Mouse (Mus musculus): ENCODE measurements around the gene Tmem132d.

The Tmem132d gene

DNA sequence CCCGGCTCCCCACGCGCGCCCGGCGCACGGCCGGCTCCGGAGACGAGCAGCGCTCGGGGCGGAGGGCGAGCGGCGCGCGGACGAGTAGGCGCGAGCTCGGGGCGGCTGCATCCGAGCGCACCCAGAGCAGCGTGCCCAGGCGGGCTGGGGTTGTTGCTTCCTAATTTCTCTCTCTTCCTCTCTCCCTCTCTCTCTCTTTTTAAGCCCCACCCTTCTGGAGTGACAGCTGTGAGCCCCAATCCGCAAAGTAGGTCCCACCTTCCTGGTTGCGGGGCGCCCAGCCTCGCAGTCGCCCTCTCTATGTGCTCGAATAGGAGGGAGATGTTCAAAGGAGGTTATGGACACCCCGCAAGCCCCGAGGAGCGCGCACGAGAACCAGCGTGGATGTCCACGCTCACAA lies at the start of gene Tmem132d:
Gene Tmem132d, minus strand, starts transcription at position 162 of the 400 bp plus-strand sequence.
- DNase-seq (ENCODE audit: low read depth) = no peak

DNA sequence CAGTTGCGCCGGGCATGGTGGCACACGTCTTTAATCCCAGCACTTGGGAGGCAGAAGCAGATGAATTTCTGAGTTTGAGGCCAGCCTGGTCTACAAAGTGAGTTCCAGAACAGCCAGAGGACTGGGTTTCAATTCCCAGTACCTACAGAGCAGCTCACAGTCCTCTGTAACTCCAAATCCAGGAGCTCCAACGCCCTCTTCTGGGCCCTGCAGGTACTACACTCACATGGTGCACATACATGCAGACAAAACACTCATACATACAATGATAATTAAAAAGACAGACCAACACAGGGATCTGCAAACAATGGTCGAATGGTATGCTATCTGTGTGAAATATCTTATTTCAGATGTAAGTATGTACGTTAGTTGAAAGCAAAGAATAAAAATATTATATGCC lies 47.9 kb upstream of the Tmem132d start:
- DNase-seq (ENCODE audit: low read depth) = no peak

DNA sequence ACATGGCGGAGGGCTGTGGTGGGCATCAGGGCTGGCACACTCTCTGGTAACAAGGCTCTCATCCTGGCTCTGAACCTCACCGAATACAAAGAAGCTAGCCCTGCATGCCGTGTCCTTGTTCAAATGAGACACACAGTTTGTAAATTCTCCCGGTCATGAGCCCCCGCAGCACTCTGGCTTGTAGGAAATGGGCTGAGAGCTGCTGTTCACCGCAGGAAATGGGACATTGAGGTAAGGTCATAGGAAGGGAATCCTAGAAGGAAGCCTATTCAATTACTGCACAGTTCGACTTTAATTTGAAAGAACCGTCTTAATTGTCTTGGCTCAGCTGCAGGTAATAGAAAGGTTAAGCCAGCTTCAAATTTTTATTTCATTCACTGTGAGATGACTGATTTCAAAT lies 42.5 kb upstream of the Tmem132d start:
- DNase-seq (ENCODE audit: low read depth) = no peak

GRCm38 (mm10) chr5:128469812-128470211 lies 36.9 kb upstream of the Tmem132d start:
- no peak for DNase-seq (ENCODE audit: low read depth)

DNA sequence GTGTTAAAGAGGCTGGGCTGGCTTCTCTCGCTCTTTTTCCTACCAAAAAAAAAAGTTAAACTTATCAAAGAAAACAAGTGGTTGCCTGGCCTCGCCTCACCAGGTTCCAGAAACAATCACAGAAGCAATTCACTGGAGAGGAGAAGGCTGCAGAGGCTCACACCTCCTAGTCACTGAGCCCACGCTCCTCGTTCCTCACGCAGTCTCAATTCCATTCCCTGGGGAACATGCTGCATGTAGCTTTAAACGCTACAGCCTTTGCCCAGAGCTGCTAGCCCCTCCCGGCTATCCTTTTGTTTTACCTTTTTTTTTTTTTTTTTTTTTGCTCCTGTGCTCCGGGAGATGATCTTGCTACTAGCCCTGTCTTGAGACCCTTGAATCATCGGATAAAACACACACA lies 31.6 kb upstream of the Tmem132d start:
- DNase-seq (ENCODE audit: low read depth) = no peak

DNA sequence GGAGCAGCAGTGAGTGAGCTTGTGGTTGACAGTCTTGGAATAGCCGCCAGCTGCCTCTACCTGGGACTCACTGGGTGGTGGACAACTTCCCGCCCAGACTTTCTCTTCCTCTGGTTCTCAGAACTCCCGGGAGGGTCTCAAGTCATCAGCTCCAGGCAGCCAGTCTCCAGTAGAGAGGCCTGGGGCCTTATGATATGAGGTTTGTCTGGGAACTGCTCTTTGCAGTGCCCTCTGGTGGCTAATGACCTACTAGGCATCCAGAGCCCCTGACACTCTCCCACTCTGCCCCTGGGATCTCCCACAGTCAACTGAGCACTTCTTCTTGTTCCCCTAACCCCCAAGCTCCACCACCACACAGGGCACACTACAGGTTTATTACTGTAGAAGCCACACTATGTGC lies 27.7 kb upstream of the Tmem132d start:
- no peak for DNase-seq (ENCODE audit: low read depth)

- no peak for DNase-seq (ENCODE audit: low read depth)
Observed at GRCm38 (mm10) chr5:128455732-128456131, 22.9 kb upstream of the Tmem132d start.

GRCm38 (mm10) chr5:128452196-128452595 lies 19.3 kb upstream of the Tmem132d start:
- no peak for DNase-seq (ENCODE audit: low read depth)

DNA sequence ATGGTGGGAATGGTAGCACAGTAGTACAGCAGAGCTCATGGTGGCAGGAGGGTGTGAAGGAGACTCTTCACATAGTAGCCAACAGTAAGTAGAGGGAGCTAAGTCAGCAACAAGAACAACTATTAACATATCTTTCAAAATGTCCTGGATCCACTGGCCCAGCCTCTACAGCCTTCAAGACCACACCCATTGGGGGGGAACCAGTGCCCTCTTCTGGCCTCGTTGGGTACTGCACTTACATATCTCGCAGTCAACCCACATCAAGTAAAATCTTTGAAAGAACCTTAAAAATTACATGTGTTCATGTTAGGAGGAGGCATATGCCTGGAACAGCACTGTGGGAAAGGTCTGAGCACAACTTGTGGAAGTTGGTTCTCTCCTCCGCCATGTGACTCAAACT lies 17.9 kb upstream of the Tmem132d start:
- DNase-seq (ENCODE audit: low read depth) = no peak

- no peak for DNase-seq (ENCODE audit: low read depth)
Observed at GRCm38 (mm10) chr5:128444876-128445275, 12.0 kb upstream of the Tmem132d start.

DNA sequence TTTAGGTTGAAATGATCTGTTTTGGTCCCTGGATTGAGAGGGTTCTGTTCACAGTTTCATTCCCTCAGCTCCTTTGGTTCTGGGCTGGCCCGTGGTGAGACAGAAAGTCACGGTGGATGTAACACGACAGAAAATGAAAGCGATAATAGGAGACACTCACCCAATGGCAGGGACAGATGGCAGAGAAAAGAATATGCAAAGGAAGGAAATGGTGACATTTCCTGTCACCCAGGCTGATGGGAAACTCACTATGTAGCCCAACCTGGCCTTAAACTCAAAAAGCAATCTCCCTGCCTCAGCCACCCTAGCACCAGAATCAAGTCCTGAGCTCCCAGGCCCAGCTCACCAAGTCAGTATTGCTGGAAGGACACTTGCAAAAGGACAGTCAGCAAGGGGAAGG lies 11.0 kb upstream of the Tmem132d start:
- no peak for DNase-seq (ENCODE audit: low read depth)

DNA sequence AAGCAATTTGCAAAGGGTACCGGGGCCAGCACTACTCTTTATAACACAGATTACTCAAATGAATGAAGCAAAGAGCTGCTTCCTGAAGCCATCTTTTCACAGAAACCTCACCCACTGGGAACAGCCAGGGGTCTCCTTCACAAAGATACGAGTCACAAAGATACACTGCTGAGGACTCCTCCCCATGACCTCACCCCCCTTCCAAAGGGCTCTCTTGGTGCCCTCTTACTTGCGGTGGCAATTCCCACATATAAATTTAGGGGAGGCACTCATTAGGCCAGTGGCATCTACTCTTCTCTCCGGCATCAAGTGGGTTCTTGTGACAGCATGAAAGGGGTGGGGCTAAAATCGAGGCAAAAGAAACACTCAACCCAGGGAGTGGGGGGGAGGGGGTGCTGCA lies 8.2 kb upstream of the Tmem132d start:
- DNase-seq (ENCODE audit: low read depth) = no peak

- DNase-seq (ENCODE audit: low read depth) = peak; percentile 8
Observed at GRCm38 (mm10) chr5:128439828-128440227, 7.0 kb upstream of the Tmem132d start.

GRCm38 (mm10) chr5:128438078-128438477 lies 5.2 kb upstream of the Tmem132d start:
- no peak for DNase-seq (ENCODE audit: low read depth)

GRCm38 (mm10) chr5:128436909-128437308 lies 4.0 kb upstream of the Tmem132d start:
- DNase-seq (ENCODE audit: low read depth) = no peak

DNA sequence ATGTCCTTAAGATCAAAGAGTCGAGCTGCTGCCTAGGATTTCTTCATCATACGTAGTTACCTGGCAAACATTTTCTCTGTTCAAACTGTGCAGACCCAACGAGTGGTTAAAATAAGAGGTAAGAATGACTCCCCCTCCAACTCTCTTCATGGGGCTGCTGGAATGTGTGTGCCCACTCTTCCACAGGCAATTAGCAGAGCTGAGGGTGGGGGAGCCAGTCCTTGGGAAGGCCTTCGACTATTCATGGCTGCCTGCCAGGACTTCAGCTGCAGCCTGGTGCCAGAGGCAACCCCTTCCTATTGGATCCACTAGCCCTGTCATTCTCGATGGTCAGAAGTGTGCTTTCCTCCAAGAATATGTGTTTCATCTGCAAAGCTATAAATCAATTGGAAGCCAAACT lies 2.8 kb upstream of the Tmem132d start:
- DNase-seq (ENCODE audit: low read depth) = no peak

DNA sequence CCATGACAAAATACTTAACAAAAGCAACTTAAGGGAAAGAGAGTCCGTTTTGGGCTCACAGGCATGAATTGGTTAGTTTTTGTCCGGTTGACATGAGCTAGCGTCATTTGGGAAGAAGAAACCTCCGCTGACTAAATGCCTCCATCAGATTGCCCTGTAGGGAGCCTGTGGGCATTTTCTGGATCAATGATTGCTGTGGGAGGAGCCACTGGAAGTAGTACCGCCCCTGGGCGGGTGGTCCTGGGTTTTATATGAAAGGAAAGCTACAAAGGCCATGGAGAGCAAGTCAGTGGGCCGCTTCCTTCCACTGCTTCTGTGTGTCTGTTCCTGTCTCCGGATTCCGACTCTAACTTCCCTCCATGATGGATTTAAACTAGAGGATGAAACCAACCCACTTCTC lies 909 bp upstream of the Tmem132d start:
- no peak for DNase-seq (ENCODE audit: low read depth)

DNA sequence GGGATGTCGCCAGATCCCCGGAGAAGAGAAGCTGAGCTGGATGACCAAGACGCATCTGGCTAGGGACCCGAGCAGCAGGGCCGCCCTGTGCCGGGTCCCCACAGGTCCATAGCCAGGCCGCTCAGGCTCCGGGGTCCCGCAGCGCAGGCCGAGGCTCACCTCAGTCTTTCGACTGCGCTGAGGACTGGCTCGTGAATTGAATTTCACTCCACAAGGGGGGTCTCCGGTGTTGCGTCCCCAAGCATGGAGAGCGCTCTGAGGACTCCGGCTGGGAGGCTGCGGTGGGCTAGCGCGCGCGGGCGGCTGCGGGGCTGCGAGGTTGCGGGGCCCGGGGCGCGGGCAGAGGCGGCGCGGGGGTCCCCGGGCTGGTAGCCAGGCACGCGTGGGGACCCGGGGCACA lies 455 bp downstream of the Tmem132d start:
- DNase-seq (ENCODE audit: low read depth) = no peak

GRCm38 (mm10) chr5:128424636-128425035 lies 8.2 kb downstream of the Tmem132d start:
- no peak for DNase-seq (ENCODE audit: low read depth)

- DNase-seq (ENCODE audit: low read depth) = no peak
Observed at GRCm38 (mm10) chr5:128424213-128424612, 8.7 kb downstream of the Tmem132d start.

DNA sequence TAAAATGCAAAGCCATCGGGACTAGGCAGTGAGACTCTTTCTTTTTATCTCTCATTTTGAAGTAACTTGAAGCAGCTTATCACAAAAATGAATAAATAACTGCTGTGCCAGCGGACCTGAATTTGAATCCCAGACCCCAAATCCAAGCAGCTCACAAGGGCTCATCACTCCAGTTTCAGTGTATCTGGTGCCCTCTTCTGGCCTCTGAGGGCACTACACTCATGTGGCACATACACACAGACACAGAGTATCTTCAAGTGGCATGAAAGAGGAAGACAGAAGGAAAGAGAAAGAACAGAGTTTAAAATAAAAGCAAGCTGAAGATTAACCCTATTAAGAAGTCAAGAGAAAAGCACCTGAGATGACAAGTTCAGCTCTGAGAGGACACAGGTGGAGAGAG lies 10.8 kb downstream of the Tmem132d start:
- DNase-seq (ENCODE audit: low read depth) = no peak

DNA sequence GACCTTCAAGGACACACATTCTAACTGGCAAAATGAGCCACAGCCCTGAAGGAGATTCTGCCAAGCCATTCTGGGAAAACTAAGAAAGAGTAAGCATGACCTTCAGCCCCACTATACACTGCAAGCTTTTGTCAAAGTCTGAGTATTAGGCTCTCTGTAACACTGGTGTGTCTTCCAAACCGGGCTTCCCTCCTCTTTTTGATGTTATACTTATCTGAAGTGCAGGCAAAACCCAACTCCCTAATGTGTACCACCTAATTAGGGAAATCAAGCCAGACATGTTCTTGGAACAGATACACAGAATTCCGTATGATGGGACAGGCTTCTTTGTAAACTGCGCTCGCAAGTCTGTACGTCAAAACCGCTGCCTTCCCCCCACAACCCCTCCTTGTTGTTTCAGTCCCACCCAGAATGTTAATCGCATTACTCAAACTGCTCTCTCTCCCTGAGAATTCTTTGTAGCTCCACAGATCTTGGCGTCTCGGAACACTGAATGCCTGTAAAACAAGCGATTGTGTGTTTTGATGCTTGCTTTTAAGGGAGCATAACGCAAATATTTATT lies 14.6 kb downstream of the Tmem132d start:
- no peak for DNase-seq (ENCODE audit: low read depth)

DNA sequence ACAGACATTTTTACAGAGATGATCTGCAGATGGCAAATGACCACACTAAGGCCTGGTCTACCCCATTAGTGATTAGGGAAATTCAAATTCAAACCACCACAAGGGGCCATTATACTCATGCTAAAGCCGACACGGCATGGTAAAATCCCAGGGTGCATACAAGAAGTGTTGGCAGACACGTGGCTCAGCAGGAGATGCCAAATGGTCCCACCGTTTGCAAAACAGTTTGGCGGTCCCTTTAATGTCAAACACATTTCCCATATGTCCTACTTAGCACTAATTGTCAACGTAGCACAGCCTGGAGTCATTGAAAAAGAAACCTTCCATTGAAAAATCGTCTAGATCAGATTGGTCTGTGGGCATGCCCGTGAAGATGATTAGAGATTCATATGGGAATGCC lies 18.8 kb downstream of the Tmem132d start:
- no peak for DNase-seq (ENCODE audit: low read depth)

DNA sequence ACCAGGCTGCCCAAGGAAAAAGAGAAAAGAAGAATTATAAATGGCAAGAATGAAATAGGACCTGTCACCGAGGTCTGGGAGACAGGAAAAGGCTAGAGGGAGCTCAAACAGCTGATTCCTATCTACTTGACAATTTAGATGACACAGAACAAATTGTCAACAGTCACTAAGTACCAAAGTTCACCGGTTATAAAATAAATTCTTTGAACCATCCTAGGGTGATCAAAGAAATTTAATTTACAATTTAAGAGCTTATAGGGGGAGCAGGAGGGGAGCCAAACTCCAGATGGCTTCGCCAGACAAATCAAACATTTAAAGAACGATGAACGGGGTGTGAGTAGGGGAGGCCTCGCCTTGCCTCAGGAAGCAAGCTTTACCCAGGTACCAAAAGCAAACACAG lies 20.6 kb downstream of the Tmem132d start:
- DNase-seq (ENCODE audit: low read depth) = no peak

DNA sequence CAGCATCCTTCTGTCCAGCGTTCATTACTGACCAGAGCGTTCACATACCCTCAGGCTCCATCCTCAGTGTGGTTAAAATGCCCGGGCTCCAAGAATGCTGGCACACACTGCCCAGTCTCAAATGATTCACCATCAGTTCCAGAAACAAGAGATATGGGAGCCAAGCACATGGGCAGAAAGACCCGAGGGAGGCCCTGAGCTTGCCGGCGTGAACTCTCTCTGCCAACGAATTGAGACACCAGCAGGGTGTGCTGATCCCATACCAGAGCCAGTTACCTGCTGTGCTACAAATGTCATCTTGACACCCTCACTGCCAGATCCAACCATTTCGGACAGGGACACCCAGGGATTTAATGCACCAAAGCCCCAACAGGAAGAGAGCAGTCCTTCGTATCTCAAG lies 25.3 kb downstream of the Tmem132d start:
- no peak for DNase-seq (ENCODE audit: low read depth)

Data from NIH3T3 (cell line).